Mouse (Mus musculus): Measurements from ENCODE around the gene Anpep. TPM values are rescaled to one million over a fixed set of nuclear protein-coding genes. Genes with fewer than 3 reads are reported as not detected.

Anpep gene
- polyA plus RNA-seq, 1 experiment = 1.2 TPM

GRCm38 (mm10) chr7:79892576-79893428 lies 31.9 kb upstream of the Anpep start:
- H3K27ac ChIP-seq (ENCODE audit: control insufficient read depth, insufficient read depth, low read depth, low read length, poor library complexity) = no peak overlapping the region
- no peaks in the 10 kb centered on the region for H3K4me1 ChIP-seq (ENCODE audit: control insufficient read depth, insufficient read depth, low read length)
- TF ChIP-seq CTCF (IDR thresholded peaks at IDR 0.05; ENCODE audit: control insufficient read depth, insufficient read depth, low read length) (no peak), POLR2A (IDR thresholded peaks at IDR 0.05; ENCODE audit: borderline replicate concordance, control insufficient read depth, low read depth, low read length) (no peak)
- no peak overlapping the region for H3K4me3 ChIP-seq (replicated peaks; ENCODE audit: control insufficient read depth, low read depth, low read length)
- 81% methylated on average over 6 of the region's 6 CpGs for WGBS

- Histone ChIP-seq H3K27ac (ENCODE audit: control insufficient read depth, insufficient read depth, low read depth, low read length, poor library complexity) (no peak overlapping the region), H3K4me3 (replicated peaks; ENCODE audit: control insufficient read depth, low read depth, low read length) (no peak overlapping the region), H3K4me1 (ENCODE audit: control insufficient read depth, insufficient read depth, low read length) (no peaks in the 10 kb centered on the region)
- TF ChIP-seq CTCF (IDR thresholded peaks at IDR 0.05; ENCODE audit: control insufficient read depth, insufficient read depth, low read length) = no peak
- no peak for TF ChIP-seq POLR2A (IDR thresholded peaks at IDR 0.05; ENCODE audit: borderline replicate concordance, control insufficient read depth, low read depth, low read length)
- 87% methylated on average over 15 of the region's 15 CpGs for WGBS
These were observed 29.8 kb upstream of the Anpep start for GRCm38 (mm10) chr7:79890436-79891221.

- TF ChIP-seq CTCF (IDR thresholded peaks at IDR 0.05; ENCODE audit: control insufficient read depth, insufficient read depth, low read length) (no peak), POLR2A (IDR thresholded peaks at IDR 0.05; ENCODE audit: borderline replicate concordance, control insufficient read depth, low read depth, low read length) (no peak)
- Histone ChIP-seq H3K4me1 (ENCODE audit: control insufficient read depth, insufficient read depth, low read length) (no peaks in the 10 kb centered on the region), H3K4me3 (replicated peaks; ENCODE audit: control insufficient read depth, low read depth, low read length) (no peak overlapping the region), H3K27ac (ENCODE audit: control insufficient read depth, insufficient read depth, low read depth, low read length, poor library complexity) (no peak overlapping the region)
- WGBS = 93% methylated on average over 9 of the region's 9 CpGs
These were observed 27.7 kb upstream of the Anpep start for GRCm38 (mm10) chr7:79888603-79889002.

- H3K27ac ChIP-seq (ENCODE audit: control insufficient read depth, insufficient read depth, low read depth, low read length, poor library complexity) = no peak overlapping the region
- no peaks in the 10 kb centered on the region for H3K4me1 ChIP-seq (ENCODE audit: control insufficient read depth, insufficient read depth, low read length)
- TF ChIP-seq POLR2A (IDR thresholded peaks at IDR 0.05; ENCODE audit: borderline replicate concordance, control insufficient read depth, low read depth, low read length) = no peak
- TF ChIP-seq CTCF (IDR thresholded peaks at IDR 0.05; ENCODE audit: control insufficient read depth, insufficient read depth, low read length) = no peak
- WGBS = 73% methylated on average over 7 of the region's 7 CpGs
- no peak overlapping the region for H3K4me3 ChIP-seq (replicated peaks; ENCODE audit: control insufficient read depth, low read depth, low read length)
These were observed 22.9 kb upstream of the Anpep start for GRCm38 (mm10) chr7:79883613-79884334.

GRCm38 (mm10) chr7:79881901-79882300 lies 21.0 kb upstream of the Anpep start:
- Histone ChIP-seq H3K27ac (ENCODE audit: control insufficient read depth, insufficient read depth, low read depth, low read length, poor library complexity) (no peak overlapping the region), H3K4me3 (replicated peaks; ENCODE audit: control insufficient read depth, low read depth, low read length) (no peak overlapping the region), H3K4me1 (ENCODE audit: control insufficient read depth, insufficient read depth, low read length) (no peaks in the 10 kb centered on the region)
- no peak for TF ChIP-seq CTCF (IDR thresholded peaks at IDR 0.05; ENCODE audit: control insufficient read depth, insufficient read depth, low read length)
- 83% methylated on average over 6 of the region's 6 CpGs for WGBS

- Histone ChIP-seq H3K4me1 (ENCODE audit: control insufficient read depth, insufficient read depth, low read length) (no peaks in the 10 kb centered on the region), H3K4me3 (replicated peaks; ENCODE audit: control insufficient read depth, low read depth, low read length) (no peak overlapping the region), H3K27ac (ENCODE audit: control insufficient read depth, insufficient read depth, low read depth, low read length, poor library complexity) (no peak overlapping the region)
- WGBS = 76% methylated on average over 3 of the region's 3 CpGs
- no peak for TF ChIP-seq POLR2A (IDR thresholded peaks at IDR 0.05; ENCODE audit: borderline replicate concordance, control insufficient read depth, low read depth, low read length)
- TF ChIP-seq CTCF (IDR thresholded peaks at IDR 0.05; ENCODE audit: control insufficient read depth, insufficient read depth, low read length) = no peak
These were observed 20.1 kb upstream of the Anpep start for GRCm38 (mm10) chr7:79880998-79881397.

GRCm38 (mm10) chr7:79880033-79880432 lies 19.2 kb upstream of the Anpep start:
- H3K4me1 ChIP-seq (ENCODE audit: control insufficient read depth, insufficient read depth, low read length) = no peaks in the 10 kb centered on the region
- H3K27ac ChIP-seq (ENCODE audit: control insufficient read depth, insufficient read depth, low read depth, low read length, poor library complexity) = no peak overlapping the region
- WGBS = 89% methylated on average over 6 of the region's 6 CpGs
- no peak overlapping the region for H3K4me3 ChIP-seq (replicated peaks; ENCODE audit: control insufficient read depth, low read depth, low read length)
- TF ChIP-seq POLR2A (IDR thresholded peaks at IDR 0.05; ENCODE audit: borderline replicate concordance, control insufficient read depth, low read depth, low read length) (no peak), CTCF (IDR thresholded peaks at IDR 0.05; ENCODE audit: control insufficient read depth, insufficient read depth, low read length) (no peak)

Measured in bone marrow, adult 2 months (tissue).